Mouse (Mus musculus) frontal cortex, postnatal 25 days (tissue): ENCODE data around the gene Plekha6.
A peak's percentile ranks its signal among the peaks of the same experiment; 100 is the strongest.

Experiments used
- DNase-seq, 2 experiments: peaks; one replicate each; pipeline ENCODE4 v3.0.0; 2022; ENCODE audit warnings: low spot score in 2 of 2

The Plekha6 gene

DNA sequence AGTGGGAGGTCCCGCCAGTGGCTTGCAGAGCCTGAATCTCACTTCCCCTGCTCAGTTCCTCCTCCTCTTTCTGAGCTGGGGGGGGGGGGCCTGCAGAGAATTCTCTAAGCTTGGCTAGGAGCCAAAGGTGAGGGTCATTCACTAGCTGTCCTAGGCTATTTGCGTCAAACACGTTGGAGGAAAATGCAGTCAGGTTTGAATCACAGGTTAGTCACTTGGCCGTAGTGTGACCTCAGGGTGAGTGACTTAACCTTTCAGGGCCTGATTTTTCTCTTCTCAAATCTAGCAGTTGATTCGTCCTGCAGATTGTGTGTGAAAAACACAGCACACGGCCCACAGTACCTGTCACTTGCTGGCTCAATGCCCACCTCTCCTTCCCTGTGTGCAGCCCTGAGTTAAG lies 106.3 kb downstream of the Plekha6 start:
- DNase-seq, result no peak

DNA sequence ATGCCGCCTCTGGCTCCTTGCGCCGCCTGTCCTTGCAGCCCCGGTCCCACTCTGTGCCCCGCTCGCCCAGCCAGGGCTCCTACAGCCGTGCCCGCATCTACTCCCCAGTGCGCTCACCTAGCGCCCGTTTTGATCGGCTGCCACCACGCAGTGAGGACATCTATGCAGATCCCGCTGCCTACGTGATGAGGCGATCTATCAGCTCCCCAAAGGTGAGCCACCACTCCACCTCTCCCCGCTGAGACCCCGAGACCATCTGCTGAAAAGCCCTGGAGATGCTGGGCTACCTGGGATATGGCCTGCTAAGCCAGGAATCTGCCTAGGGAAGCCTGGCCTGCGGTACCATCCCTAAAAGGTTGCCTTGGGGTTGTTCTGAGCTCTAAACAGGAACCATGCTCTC lies 110.2 kb downstream of the Plekha6 start:
- no peak for DNase-seq

DNA sequence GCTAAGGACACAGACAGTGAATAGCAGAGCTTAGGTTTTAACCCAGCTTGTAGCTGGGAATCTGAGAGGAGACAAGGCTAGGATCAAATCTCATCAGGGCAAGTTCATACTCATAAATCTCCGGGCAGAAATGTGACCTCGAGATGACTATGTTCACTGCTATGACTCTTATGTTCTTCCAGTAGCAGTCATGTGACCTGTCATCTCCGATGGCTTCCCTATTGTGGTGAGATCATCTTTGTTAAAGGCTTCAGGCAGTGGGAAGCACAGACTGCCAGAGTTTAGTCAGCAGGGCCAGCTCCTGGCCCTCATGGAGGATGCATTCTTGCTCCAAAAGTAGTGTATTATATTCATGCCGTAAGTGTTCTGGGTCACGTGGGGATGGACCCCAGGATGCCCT lies 113.0 kb downstream of the Plekha6 start:
- DNase-seq, result no peak

DNA sequence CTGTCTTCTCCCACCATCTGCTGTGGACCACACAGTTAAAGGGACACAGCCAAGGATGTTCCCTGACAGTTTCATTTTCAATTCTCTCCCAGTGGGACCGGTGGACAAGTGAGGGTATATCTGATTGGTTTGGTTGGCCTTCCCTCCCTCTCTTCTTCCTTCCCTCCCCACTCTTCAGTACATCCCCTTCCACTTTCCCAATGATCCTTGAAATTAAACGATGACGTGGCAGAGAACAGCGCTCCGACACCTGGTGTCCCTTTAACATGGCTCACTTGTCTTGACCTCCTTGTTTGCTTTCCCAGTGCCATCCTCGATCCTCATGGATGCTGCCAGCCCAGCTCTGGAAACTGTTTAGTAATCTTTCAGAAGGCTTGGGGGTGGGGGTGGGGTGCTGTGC lies 114.5 kb downstream of the Plekha6 start:
- DNase-seq, result no peak

- DNase-seq, result no peak
Observed at GRCm38 (mm10) chr1:133278946-133279631, 115.1 kb downstream of the Plekha6 start.

DNA sequence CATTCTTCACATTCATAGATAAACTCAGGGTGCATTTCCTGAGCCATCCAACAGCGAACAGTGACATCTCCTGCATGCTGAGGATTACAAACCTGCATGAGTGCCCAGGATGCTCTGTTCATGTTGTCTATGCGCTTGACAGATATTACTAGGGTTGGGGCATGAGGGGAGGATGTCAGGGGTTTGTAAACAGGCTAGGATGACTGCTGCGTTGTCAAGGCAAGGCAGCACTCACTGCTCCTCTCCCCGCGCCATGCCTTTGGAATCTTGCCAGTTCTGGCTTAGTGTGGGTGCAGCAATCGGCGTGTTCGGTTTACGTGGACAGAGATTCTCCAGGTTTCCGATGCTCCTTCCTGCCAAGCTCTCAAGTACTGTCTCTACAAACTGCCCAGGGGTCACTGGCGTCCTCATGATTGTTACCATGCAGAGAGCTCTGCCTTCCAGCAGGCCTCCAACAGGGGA lies 115.7 kb downstream of the Plekha6 start:
- no peak for DNase-seq

DNA sequence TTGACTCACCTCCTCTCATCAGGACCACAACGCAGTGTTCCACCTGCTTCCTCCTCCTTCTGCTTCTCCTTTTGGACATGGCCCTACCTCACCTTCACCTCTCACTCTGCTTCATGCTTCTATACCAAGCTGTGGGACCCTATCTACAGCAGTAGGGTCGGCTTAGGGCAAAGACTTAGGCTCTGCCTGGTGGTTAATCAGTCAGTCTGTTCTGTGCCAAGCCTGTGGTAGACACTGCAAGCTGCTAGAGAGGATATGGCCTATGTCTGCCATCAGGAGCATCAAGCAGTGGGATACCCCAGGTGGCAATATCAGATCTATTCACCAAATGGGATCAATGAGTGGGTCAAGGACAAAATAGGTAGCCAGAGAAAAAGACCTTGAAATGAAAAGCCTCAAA lies 116.5 kb downstream of the Plekha6 start:
- no peak for DNase-seq

DNA sequence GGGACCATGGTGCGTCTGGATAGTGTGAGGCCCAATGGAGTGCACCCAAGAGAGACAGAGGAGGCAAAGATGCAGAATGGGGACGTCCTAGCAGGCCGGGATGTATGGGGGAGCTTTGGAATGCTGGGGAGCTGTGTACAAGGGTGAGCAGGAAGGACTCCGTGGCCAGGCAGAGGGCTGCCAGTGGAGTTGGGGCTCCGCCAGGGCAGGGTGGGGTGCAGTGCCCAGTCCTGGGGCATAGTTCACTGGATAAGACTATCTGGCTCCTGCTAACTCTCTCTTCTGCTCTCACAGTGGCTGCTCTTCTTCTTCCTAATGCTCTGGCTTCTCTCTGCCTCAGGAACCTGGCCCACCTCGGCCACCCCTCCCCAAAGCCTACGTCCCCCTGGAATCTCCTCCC lies 121.9 kb downstream of the Plekha6 start:
- DNase-seq, result no peak

GRCm38 (mm10) chr1:133287051-133287450 lies 123.0 kb downstream of the Plekha6 start:
- DNase-seq, result no peak

DNA sequence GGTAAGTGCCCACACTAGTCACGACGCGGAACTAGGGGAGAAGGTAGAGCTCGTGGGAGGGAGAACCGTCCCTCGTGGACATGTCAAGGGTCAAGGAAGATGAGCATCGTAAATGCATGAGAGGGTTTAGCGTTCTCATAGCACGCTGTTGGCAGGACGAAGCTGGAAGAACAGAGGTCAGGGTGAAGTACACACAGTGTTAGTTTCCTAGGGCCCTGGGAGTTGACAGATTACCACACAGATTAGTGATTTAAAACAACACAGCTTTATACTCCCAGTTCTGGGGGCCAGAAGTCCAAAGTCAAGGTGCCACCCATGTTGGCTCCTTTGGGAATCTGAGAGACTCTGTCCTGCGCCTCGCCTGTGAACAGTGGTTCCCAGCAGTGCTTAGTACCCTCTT lies 123.9 kb downstream of the Plekha6 start:
- no peak for DNase-seq

GRCm38 (mm10) chr1:133291888-133292287 lies 127.9 kb downstream of the Plekha6 start:
- no peak for DNase-seq

- DNase-seq, result no peak
Observed at GRCm38 (mm10) chr1:133292608-133293007, 128.6 kb downstream of the Plekha6 start.

DNA sequence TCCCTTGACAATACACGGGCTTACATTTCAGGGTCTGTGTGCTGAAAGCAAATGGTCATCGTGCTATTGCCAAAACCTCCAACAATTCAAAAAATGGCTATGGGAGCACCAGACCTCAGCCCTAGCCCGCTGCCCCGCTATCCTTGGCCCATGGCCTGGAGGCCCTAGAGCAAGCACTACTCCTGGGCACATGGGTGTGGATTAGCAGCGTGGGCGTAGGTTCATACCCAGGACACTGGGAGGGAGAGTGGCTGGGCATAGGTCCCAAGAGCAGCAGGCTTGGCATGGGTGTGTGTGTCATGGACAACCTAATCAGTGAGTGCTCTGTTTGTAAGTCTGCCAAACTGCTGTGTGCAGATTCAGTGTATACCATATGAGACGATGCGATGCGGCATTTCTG lies 132.4 kb downstream of the Plekha6 start:
- no peak for DNase-seq

DNA sequence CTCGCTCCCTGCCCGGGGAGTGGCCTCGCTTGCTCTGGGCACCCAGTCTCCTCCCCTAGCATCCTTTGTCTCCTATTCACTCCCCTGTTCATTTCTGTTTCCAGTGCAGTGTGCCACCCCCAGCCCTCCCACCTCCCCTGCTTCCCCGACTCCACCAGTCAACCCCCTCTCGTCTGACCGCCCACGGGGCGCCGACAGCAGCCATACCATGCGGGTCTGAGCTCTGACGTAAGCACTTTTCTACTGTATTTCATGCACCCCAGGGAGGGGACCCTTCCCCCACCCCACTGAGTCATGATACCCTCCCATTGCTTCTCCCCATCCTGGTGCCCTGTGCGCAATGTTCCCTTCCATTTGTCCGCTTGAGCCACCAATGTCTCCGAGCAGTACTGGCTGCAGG lies 134.8 kb downstream of the Plekha6 start:
- no peak for DNase-seq

GRCm38 (mm10) chr1:133302540-133302939 lies 138.5 kb downstream of the Plekha6 start:
- no peak for DNase-seq

DNA sequence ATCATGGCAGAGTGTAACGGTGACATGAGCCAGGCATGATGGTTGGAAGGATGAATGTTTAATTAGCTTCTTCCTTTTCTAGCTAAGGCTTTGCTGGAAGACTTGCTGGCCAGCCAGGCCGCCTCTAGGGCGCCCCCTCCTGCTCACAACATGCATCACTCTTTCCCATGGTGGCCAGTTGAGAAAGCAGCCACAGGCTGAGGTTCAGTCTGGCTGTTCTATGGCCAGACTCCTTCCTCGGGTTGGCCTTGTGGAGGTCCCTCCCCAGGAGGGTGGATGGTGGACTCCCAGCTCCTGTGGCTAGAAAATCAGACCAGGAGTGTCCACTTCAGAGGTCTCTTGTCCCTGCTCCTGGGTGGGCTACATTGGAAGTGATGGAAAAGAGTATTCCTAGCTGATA lies 142.8 kb downstream of the Plekha6 start:
- peak; percentile 65 to 71 for DNase-seq

GRCm38 (mm10) chr1:133307318-133307717 lies 143.3 kb downstream of the Plekha6 start:
- DNase-seq, result no peak

DNA sequence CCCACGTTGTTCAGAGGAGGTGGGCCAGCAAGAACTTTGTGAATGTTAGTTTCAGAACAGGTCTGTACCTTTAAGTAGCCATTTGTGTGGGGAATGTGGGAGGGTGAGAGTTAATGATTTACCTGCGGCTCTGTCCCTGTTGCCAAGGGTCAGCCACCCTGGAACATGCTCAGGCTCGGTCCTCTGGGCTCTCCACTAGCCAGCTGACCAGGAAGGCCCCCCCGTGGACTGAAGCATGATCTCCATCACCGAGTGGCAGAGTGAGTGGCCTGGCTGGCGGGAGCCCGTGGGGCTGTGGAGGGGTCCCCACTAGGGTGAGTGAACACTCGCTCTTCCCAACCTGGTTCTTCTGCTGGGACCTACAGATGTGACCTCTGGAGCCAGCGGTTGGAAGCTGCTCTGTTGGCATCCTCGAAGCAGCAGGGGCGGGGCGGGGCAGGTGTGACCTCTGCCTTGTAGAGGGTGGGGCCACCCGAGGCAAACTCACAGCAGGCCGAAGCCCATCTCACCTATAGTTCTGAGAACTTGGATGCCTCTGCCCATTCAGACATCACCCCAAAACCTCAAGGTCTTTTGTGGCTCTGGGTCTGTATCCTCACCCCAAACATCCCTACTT lies 145.8 kb downstream of the Plekha6 start, which contains the start of gene Golt1a:
Golt1a (plus strand) TSS at position 149 of the 616 bp plus-strand sequence.
- DNase-seq, result no peak

GRCm38 (mm10) chr1:133311240-133311639 lies 147.2 kb downstream of the Plekha6 start:
- no peak for DNase-seq

GRCm38 (mm10) chr1:133311946-133312345 lies 147.9 kb downstream of the Plekha6 start:
- DNase-seq, result peak; percentile 37 to 50

DNA sequence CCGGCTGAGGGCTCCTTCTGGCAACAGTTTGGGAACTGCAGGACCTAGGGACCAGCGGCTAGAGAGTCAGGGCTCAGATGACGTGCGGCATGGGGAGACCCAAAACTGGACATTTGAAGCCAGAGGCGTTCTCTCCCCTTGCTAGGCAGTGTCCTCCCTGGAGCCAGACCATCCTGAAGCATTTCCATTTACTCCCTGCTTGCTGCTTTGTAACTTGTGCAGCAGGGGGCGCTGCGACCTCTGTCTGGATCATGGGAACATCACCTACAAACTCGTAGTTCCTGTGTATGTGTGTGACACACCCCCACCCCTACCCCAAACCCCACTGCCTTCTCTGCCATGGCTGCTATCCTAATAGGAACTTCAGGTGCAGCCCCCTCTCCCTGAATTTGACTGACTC lies 150.4 kb downstream of the Plekha6 start:
- DNase-seq, result peak in 1 of 2 experiments; percentile 35

DNA sequence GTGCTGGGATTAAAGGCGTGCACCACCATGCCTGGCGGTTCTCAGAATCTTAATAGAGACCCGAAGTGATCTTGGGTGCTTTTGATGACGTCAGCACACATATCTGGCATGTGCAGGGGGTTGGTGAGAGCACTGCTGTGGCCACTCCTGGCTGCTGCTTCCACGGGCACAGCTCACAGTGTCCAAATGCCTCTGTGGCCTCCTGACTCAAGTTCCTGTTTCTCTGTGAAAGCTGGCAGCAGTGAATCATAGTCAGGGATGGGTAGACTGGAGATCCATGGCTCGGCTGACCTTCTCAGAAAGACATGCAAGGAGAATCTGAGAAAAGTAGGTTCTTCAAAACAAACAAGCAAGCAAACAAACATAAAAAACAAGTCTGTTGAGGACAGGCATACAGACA lies 151.8 kb downstream of the Plekha6 start:
- DNase-seq, result no peak

- DNase-seq, result no peak
Observed at GRCm38 (mm10) chr1:133316577-133316976, 152.6 kb downstream of the Plekha6 start.

GRCm38 (mm10) chr1:133317149-133317548 lies 153.1 kb downstream of the Plekha6 start:
- no peak for DNase-seq
